Mouse (Mus musculus): Measurements from ENCODE around the gene Pira2. TPM values are rescaled to one million over a fixed set of nuclear protein-coding genes. Genes with fewer than 3 reads are reported as not detected.
"Not testable (repeated sequence)": the region's sequence is repeated elsewhere in the genome, so short reads cannot be mapped to it uniquely, and the experiment has no call there.

Pira2 gene
- not detected in 2 replicates for polyA plus RNA-seq (2014; fragmentation: Nextera tagmentation; extraction: Ambion mirVana)

DNA sequence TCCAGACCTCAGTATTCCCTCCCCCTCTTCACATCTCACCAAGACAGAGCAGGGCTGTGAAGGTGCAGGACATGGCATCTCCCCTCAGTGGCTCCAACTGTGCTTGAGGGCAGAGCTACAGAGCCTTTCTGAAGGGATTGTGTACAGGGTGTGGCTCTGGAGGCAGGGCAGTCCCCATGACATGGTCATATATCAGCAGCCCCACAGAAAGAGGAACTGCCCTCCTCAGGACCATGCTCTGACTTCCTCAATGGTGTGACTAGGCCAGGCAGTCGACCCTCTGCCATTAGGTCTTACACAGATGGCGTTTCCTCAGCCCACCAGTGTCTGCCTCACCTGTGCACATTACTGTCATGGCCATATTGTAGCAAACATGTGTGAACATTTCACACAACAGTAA is at the start of gene Pira2:
Gene Pira2, minus strand, starts transcription at position 101 of the 400 bp plus-strand sequence.
- not testable (repeated sequence) for H3K4me2 ChIP-seq (ENCODE audit: low read depth, low read length); H3K27me3 ChIP-seq (ENCODE audit: control insufficient read depth, insufficient read depth, low read length); H3K27ac ChIP-seq (ENCODE audit: low read depth, low read length); H3K4me1 ChIP-seq (ENCODE audit: control insufficient read depth, insufficient read depth, low read length); H3K9ac ChIP-seq (replicated peaks; ENCODE audit: low read depth, low read length); ATAC-seq (ENCODE audit: low read depth); H3K36me3 ChIP-seq (ENCODE audit: control insufficient read depth, insufficient read depth, low read length); H3K4me3 ChIP-seq (ENCODE audit: low read depth, low read length); H3K9me3 ChIP-seq (ENCODE audit: control insufficient read depth, low read length)
- no CpG with 5 or more reads among the region's 2 CpGs for WGBS

DNA sequence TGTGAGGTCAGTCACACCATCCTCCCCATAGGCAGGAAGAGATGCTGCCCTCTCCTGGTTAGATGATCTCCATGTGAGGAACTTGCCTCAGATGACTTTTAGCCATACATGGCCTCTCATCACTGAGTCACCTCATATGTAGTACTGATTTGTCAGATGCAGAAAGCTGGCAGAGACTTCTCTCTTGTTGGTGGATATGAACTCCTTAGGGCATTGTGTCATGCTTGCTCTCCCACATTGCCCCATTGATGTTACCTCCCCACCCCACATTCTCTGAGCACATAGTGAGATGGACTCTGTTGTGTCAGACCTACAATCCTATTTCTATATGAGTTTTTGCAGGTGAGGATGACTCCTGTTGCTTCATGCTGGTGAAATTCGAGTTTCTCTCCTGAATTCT is 30.2 kb upstream of the Pira2 start:
- not testable (repeated sequence) for H3K36me3 ChIP-seq (ENCODE audit: control insufficient read depth, insufficient read depth, low read length); H3K9ac ChIP-seq (replicated peaks; ENCODE audit: low read depth, low read length); H3K9me3 ChIP-seq (ENCODE audit: control insufficient read depth, low read length)

DNA sequence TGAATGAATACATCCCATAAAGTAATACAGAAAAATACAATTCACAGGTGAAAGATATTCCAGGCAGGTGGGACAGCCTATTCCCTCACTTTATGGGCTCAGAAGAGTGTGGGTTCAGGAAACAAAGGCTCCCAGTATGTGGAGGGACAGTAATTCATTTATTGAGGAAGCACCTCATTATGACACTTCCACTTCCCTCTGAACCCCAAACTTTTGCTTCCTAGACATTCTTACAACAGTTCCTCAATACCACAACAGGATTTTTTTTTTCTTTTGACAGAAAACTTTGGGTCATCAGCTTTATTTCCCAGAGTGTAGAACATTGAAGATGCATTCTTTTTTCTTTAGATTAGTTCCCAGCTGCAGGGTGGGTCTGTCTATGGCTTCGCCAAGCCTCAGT is 7.0 kb downstream of the Pira2 start:
- not testable (repeated sequence) for H3K9me3 ChIP-seq (ENCODE audit: control insufficient read depth, low read length); H3K27me3 ChIP-seq (ENCODE audit: control insufficient read depth, insufficient read depth, low read length); H3K36me3 ChIP-seq (ENCODE audit: control insufficient read depth, insufficient read depth, low read length); H3K4me3 ChIP-seq (ENCODE audit: low read depth, low read length); H3K9ac ChIP-seq (replicated peaks; ENCODE audit: low read depth, low read length); ATAC-seq (ENCODE audit: low read depth); H3K4me2 ChIP-seq (ENCODE audit: low read depth, low read length); H3K27ac ChIP-seq (ENCODE audit: low read depth, low read length); H3K4me1 ChIP-seq (ENCODE audit: control insufficient read depth, insufficient read depth, low read length)
- WGBS = no CpG with 5 or more reads among the region's 1 CpGs

More for the DNA sequence above, 30.2 kb upstream of the Pira2 start:
- not testable (repeated sequence) for H3K4me3 ChIP-seq (ENCODE audit: low read depth, low read length); H3K27me3 ChIP-seq (ENCODE audit: control insufficient read depth, insufficient read depth, low read length); H3K4me1 ChIP-seq (ENCODE audit: control insufficient read depth, insufficient read depth, low read length); ATAC-seq (ENCODE audit: low read depth); H3K27ac ChIP-seq (ENCODE audit: low read depth, low read length); H3K4me2 ChIP-seq (ENCODE audit: low read depth, low read length)
- WGBS = no CpG with 5 or more reads among the region's 1 CpGs

DNA sequence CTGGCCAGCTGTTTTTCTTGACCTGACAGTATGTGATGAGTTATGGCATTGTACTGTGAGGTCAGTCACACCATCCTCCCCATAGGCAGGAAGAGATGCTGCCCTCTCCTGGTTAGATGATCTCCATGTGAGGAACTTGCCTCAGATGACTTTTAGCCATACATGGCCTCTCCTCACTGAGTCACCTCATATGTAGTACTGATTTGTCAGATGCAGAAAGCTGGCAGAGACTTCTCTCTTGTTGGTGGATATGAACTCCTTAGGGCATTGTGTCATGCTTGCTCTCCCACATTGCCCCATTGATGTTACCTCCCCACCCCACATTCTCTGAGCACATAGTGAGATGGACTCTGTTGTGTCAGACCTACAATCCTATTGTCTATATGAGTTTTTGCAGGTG is 14.2 kb downstream of the Pira2 start:
- not testable (repeated sequence) for H3K9ac ChIP-seq (replicated peaks; ENCODE audit: low read depth, low read length); ATAC-seq (ENCODE audit: low read depth); H3K27ac ChIP-seq (ENCODE audit: low read depth, low read length); H3K4me3 ChIP-seq (ENCODE audit: low read depth, low read length); H3K36me3 ChIP-seq (ENCODE audit: control insufficient read depth, insufficient read depth, low read length); H3K4me1 ChIP-seq (ENCODE audit: control insufficient read depth, insufficient read depth, low read length); H3K4me2 ChIP-seq (ENCODE audit: low read depth, low read length); H3K27me3 ChIP-seq (ENCODE audit: control insufficient read depth, insufficient read depth, low read length); H3K9me3 ChIP-seq (ENCODE audit: control insufficient read depth, low read length)

DNA sequence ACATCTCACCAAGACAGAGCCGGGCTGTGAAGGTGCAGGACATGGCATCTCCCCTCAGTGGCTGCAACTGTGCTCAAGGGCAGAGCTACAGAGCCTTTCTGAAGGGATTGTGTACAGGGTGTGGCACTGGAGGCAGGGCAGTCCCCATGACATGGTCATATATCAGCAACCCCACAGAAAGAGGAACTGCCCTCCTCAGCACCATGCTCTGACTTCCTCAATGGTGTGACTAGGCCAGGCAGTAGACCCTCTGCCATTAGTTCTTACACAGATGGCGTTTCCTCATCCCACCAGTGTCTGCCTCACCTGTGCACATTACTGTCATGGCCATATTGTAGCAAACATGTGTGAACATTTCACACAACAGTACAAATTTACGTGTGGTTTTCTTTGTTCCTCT is 19.3 kb downstream of the Pira2 start, which contains the start of gene Gm15448:
Gene Gm15448, minus strand, starts transcription at position 89 of the 400 bp plus-strand sequence.
- H3K9ac ChIP-seq (replicated peaks; ENCODE audit: low read depth, low read length); H3K36me3 ChIP-seq (ENCODE audit: control insufficient read depth, insufficient read depth, low read length); H3K27ac ChIP-seq (ENCODE audit: low read depth, low read length); H3K4me3 ChIP-seq (ENCODE audit: low read depth, low read length); H3K4me2 ChIP-seq (ENCODE audit: low read depth, low read length); H3K4me1 ChIP-seq (ENCODE audit: control insufficient read depth, insufficient read depth, low read length); H3K9me3 ChIP-seq (ENCODE audit: control insufficient read depth, low read length); H3K27me3 ChIP-seq (ENCODE audit: control insufficient read depth, insufficient read depth, low read length); ATAC-seq (ENCODE audit: low read depth): not testable (repeated sequence)
- WGBS = 73% methylated on average over 1 of the region's 3 CpGs

DNA sequence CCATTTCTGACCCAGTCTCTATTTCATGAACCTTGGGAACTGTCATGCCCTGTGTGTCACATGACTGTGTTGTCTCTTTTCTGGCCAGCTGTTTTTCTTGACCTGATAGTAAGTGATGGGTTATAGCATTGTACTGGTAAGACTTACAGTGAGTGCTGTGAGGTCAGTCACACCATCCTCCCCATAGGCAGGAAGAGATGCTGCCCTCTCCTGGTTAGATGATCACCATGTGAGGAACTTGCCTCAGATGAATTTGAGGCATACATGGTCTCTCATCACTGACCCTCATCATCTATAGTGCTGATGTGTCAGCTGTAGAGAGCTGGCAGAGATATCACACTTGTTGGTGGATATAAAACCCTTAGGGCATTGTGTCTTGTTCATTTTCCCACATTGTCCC is 32.9 kb downstream of the Pira2 start:
- H3K27me3 ChIP-seq (ENCODE audit: control insufficient read depth, insufficient read depth, low read length); H3K9me3 ChIP-seq (ENCODE audit: control insufficient read depth, low read length); H3K4me3 ChIP-seq (ENCODE audit: low read depth, low read length); H3K27ac ChIP-seq (ENCODE audit: low read depth, low read length); H3K9ac ChIP-seq (replicated peaks; ENCODE audit: low read depth, low read length); H3K4me1 ChIP-seq (ENCODE audit: control insufficient read depth, insufficient read depth, low read length); ATAC-seq (ENCODE audit: low read depth); H3K4me2 ChIP-seq (ENCODE audit: low read depth, low read length); H3K36me3 ChIP-seq (ENCODE audit: control insufficient read depth, insufficient read depth, low read length): not testable (repeated sequence)

DNA sequence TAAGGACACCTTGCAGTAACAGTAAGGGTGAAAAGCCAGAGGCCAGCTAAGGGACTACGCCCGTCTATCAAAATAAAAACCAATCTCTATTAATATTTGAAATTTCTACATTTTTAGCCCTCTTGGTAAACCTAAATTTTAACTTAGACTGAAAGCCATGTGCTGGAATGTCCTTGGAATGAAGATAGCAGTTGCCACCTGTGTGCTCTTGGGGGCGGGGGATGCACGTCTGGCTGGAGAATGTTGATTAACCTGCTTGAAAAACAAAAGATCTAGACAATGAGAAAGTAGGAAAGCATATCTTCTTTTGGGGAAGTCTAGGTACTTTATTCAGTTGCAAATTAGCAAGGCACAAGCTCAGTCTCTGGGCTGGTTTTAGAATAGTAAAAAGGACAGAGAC is 41.9 kb downstream of the Pira2 start:
- 89% methylated on average over 4 of the region's 4 CpGs for WGBS
- not testable (repeated sequence) for H3K27ac ChIP-seq (ENCODE audit: low read depth, low read length); H3K4me1 ChIP-seq (ENCODE audit: control insufficient read depth, insufficient read depth, low read length); H3K4me3 ChIP-seq (ENCODE audit: low read depth, low read length); H3K9ac ChIP-seq (replicated peaks; ENCODE audit: low read depth, low read length); H3K4me2 ChIP-seq (ENCODE audit: low read depth, low read length); H3K9me3 ChIP-seq (ENCODE audit: control insufficient read depth, low read length); H3K27me3 ChIP-seq (ENCODE audit: control insufficient read depth, insufficient read depth, low read length); H3K36me3 ChIP-seq (ENCODE audit: control insufficient read depth, insufficient read depth, low read length); ATAC-seq (ENCODE audit: low read depth)

DNA sequence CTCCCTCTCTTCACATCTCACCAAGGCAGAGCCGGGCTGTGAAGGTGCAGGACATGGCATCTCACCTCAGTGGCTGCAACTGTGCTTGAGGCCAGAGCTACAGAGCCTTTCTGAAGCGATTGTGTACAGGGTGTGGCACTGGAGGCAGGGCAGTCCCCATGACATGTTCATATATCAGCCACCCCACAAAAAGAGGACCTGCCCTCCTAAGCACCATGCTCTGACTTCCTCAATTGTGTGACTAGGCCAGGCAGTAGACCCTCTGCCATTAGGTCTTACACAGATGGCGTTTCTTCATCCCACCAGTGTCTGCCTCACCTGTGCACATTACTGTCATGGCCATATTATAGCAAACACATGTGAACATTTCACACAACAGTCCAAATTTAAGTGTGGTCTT is 44.9 kb downstream of the Pira2 start:
- not testable (repeated sequence) for H3K4me2 ChIP-seq (ENCODE audit: low read depth, low read length); H3K27ac ChIP-seq (ENCODE audit: low read depth, low read length); H3K4me3 ChIP-seq (ENCODE audit: low read depth, low read length); H3K9ac ChIP-seq (replicated peaks; ENCODE audit: low read depth, low read length); ATAC-seq (ENCODE audit: low read depth); H3K4me1 ChIP-seq (ENCODE audit: control insufficient read depth, insufficient read depth, low read length); H3K9me3 ChIP-seq (ENCODE audit: control insufficient read depth, low read length); H3K36me3 ChIP-seq (ENCODE audit: control insufficient read depth, insufficient read depth, low read length); H3K27me3 ChIP-seq (ENCODE audit: control insufficient read depth, insufficient read depth, low read length)
- 84% methylated on average over 3 of the region's 3 CpGs for WGBS

DNA sequence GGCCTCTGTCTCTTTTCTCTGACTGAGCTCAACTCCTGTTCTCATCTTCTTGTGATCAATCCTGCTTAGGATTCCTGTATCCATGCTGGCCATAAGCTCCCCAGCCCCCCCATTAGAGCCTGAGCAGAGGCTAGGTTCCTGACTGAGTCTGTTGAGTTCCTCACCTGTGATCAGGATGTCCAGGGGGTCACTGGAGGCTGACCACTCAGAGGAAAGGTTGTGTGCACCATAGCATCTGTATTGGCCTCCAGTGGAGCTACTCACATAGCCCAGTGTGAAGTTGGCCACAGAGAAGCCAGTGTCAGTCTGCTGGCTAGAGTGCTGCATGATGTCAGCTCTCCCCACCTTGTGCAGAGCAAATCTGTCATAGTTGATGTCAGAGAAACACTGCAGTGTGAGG is 48.6 kb downstream of the Pira2 start:
- not testable (repeated sequence) for H3K9ac ChIP-seq (replicated peaks; ENCODE audit: low read depth, low read length); H3K27ac ChIP-seq (ENCODE audit: low read depth, low read length); H3K4me1 ChIP-seq (ENCODE audit: control insufficient read depth, insufficient read depth, low read length); H3K9me3 ChIP-seq (ENCODE audit: control insufficient read depth, low read length); H3K4me2 ChIP-seq (ENCODE audit: low read depth, low read length); H3K4me3 ChIP-seq (ENCODE audit: low read depth, low read length); H3K27me3 ChIP-seq (ENCODE audit: control insufficient read depth, insufficient read depth, low read length); ATAC-seq (ENCODE audit: low read depth); H3K36me3 ChIP-seq (ENCODE audit: control insufficient read depth, insufficient read depth, low read length)
